Comparison of ENCODE assay signal across 8 mouse cellular contexts in genomic region chr2:119350555-119351486, GRCm38 (mm10). TPM values are rescaled to one million over a fixed set of nuclear protein-coding genes. Genes with fewer than 3 reads are reported as not detected.
DNase-seq lines count a peak whose midpoint lies in the region; ATAC-seq and TF ChIP-seq lines count a peak whose summit lies in the region.

Chac1 (plus strand) TSS chr2:119351229.

- no peak for TF ChIP-seq RAD21 in CH12.LX (IDR thresholded peaks at IDR 0.05; ENCODE audit: low read depth, low read length)

- peaks cover 33 to 37% of the 10 kb centered on the region in 2 experiments for H3K36me3 ChIP-seq in CH12.LX (replicated peaks in 1 of 2; ENCODE audit: control insufficient read depth in 1 of 2, insufficient read depth in 1 of 2, low read length in 1 of 2)
- no peaks in the 10 kb centered on the region for H3K36me3 ChIP-seq in heart, embryonic 15.5 days
- no peaks in the 10 kb centered on the region for H3K36me3 ChIP-seq in liver, embryonic 14.5 days (replicated peaks; ENCODE audit: control insufficient read depth, insufficient read depth, low read depth)
- H3K36me3 ChIP-seq in neural tube, embryonic 12.5 days: no peaks in the 10 kb centered on the region

- H3K79me2 ChIP-seq in CH12.LX (replicated peaks; ENCODE audit: control insufficient read depth, extremely low read depth, insufficient read depth, poor library complexity, severe bottlenecking): peaks cover 29% of the 10 kb centered on the region

- H3K27ac ChIP-seq in CH12.LX (ENCODE audit: insufficient read depth, low read depth): peak within 1 kb of the TSS; percentile 88
- no peak within 1 kb of the TSS for H3K27ac ChIP-seq in heart, embryonic 15.5 days
- H3K27ac ChIP-seq in liver, embryonic 14.5 days: no peak within 1 kb of the TSS
- no peak within 1 kb of the TSS for H3K27ac ChIP-seq in neural tube, embryonic 12.5 days

- in situ Hi-C loops in CH12.LX (cut with MboI; ENCODE audit: low pct_ligation_motif_present, low pct_unique_long_range_greater_than_20kb, low sequenced_read_pairs): loop anchor here (5.0 kb wide), 1 partner anchor 36 kb away; no protein-coding TSS in a partner anchor

- peak within 1 kb of the TSS; percentile 98 for H3K9ac ChIP-seq in CH12.LX (ENCODE audit: insufficient read depth, low read depth)
- 0 out of 2 replicates have a peak within 1 kb of the TSS, but pooled peaks have one; percentile 26 for H3K9ac ChIP-seq in heart, embryonic 15.5 days
- H3K9ac ChIP-seq in liver, embryonic 14.5 days (replicated peaks): peak within 1 kb of the TSS; percentile 67
- H3K9ac ChIP-seq in neural tube, embryonic 12.5 days: peak within 1 kb of the TSS; percentile 62

- no peaks in the 10 kb centered on the region for H3K27me3 ChIP-seq in CH12.LX (replicated peaks)
- H3K27me3 ChIP-seq in heart, embryonic 15.5 days: peaks cover 26% of the 10 kb centered on the region
- peaks cover 12% of the 10 kb centered on the region for H3K27me3 ChIP-seq in liver, embryonic 14.5 days (ENCODE audit: control insufficient read depth, insufficient read depth, low read length)
- peaks cover 22% of the 10 kb centered on the region for H3K27me3 ChIP-seq in neural tube, embryonic 12.5 days (replicated peaks)

- no peak for TF ChIP-seq EP300 in CH12.LX (IDR thresholded peaks at IDR 0.05; ENCODE audit: low read length)
- TF ChIP-seq EP300 in liver, embryonic 14.5 days (IDR thresholded peaks at IDR 0.05; ENCODE audit: low read depth): peak; percentile 61

- TF ChIP-seq CTCF in CH12.LX (conservative IDR thresholded peaks at IDR 0.05 in 1 of 2, IDR thresholded peaks at IDR 0.05 in 1 of 2; ENCODE audit: low read depth in 2 of 2, low read length in 2 of 2): no peak
- TF ChIP-seq CTCF in liver, embryonic 14.5 days (IDR thresholded peaks at IDR 0.05; ENCODE audit: low read depth): no peak

- peak; percentile 94 for TF ChIP-seq POLR2A in CH12.LX (IDR thresholded peaks at IDR 0.05; ENCODE audit: low read depth, low read length)

- peak; percentile 98 for DNase-seq in CH12.LX (ENCODE audit: extremely low read depth)
- peak; percentile 72 for DNase-seq in c-Kit-positive CD71-negative TER-119-negative erythroid progenitor cells, embryonic 14.5 days (ENCODE audit: low read depth)
- peak; percentile 90 for DNase-seq in fibroblast of lung, adult 2 months (ENCODE audit: low read depth)
- peak; percentile 88 to 95 for DNase-seq in kidney, postnatal 25 days
- peak; percentile 70 to 81 (median 78) for DNase-seq in liver, embryonic 14.5 days (ENCODE audit: low read depth in 3 of 3, low spot score in 3 of 3)
- DNase-seq in telencephalon, adult 2 months (ENCODE audit: low read depth, low spot score): peak; percentile 90

- peak within 1 kb of the TSS; percentile 80 for H3K4me2 ChIP-seq in CH12.LX (ENCODE audit: insufficient read depth, low read depth, poor library complexity, severe bottlenecking)
- H3K4me2 ChIP-seq in heart, embryonic 15.5 days: peak within 1 kb of the TSS; percentile 89
- H3K4me2 ChIP-seq in liver, embryonic 14.5 days (ENCODE audit: low read depth): peak within 1 kb of the TSS; percentile 75
- peak within 1 kb of the TSS; percentile 94 for H3K4me2 ChIP-seq in neural tube, embryonic 12.5 days (replicated peaks)

- peak; percentile 76 for ATAC-seq in heart, embryonic 15.5 days (replicated peaks; ENCODE audit: insufficient number of reproducible peaks, insufficient read depth, low FRiP score, low read depth)
- peak; percentile 97 for ATAC-seq in liver, embryonic 14.5 days (ENCODE audit: insufficient read depth)
- peak; percentile 96 for ATAC-seq in neural tube, embryonic 12.5 days (ENCODE audit: low FRiP score, low read depth)

- H3K4me3 ChIP-seq in CH12.LX (replicated peaks in 1 of 3; ENCODE audit: low read depth in 2 of 3, low read length in 2 of 3, poor library complexity in 1 of 3): peak within 1 kb of the TSS; percentile 79 to 98 (median 97)
- peak within 1 kb of the TSS; percentile 53 for H3K4me3 ChIP-seq in heart, embryonic 15.5 days
- H3K4me3 ChIP-seq in liver, embryonic 14.5 days (ENCODE audit: insufficient read depth in 1 of 2, low read depth in 2 of 2, low read length in 2 of 2): peak within 1 kb of the TSS; percentile 62 to 77
- peak within 1 kb of the TSS; percentile 51 for H3K4me3 ChIP-seq in neural tube, embryonic 12.5 days

- H3K4me1 ChIP-seq in CH12.LX (ENCODE audit: control insufficient read depth in 1 of 2, insufficient read depth in 2 of 2): peaks cover 29 to 48% of the 10 kb centered on the region in 2 experiments
- H3K4me1 ChIP-seq in heart, embryonic 15.5 days (replicated peaks): peaks cover 12% of the 10 kb centered on the region
- H3K4me1 ChIP-seq in liver, embryonic 14.5 days (replicated peaks; ENCODE audit: control insufficient read depth in 2 of 2, insufficient read depth in 2 of 2, low read length in 1 of 2): no peaks in the 10 kb centered on the region; a peak in 1 of 4 replicates
- peaks cover 12% of the 10 kb centered on the region for H3K4me1 ChIP-seq in neural tube, embryonic 12.5 days

- dilution Hi-C loops in CH12.LX (cut with MboI; ENCODE audit: extremely low pct_ligation_motif_present, extremely low pct_unique_long_range_greater_than_20kb, low sequenced_read_pairs): no loop called here

- 5% methylated on average over 58 of the region's 58 CpGs for WGBS in heart, embryonic 15.5 days
- 6% methylated on average over 58 of the region's 58 CpGs for WGBS in liver, embryonic 14.5 days (ENCODE audit: insufficient replicate concordance)
- WGBS in neural tube, embryonic 12.5 days: 5% methylated on average over 58 of the region's 58 CpGs

- no peaks in the 10 kb centered on the region for H3K9me3 ChIP-seq in CH12.LX (replicated peaks; ENCODE audit: low read length)
- no peaks in the 10 kb centered on the region for H3K9me3 ChIP-seq in heart, embryonic 15.5 days (replicated peaks)
- H3K9me3 ChIP-seq in liver, embryonic 14.5 days (ENCODE audit: control insufficient read depth, low read length): no peaks in the 10 kb centered on the region
- H3K9me3 ChIP-seq in neural tube, embryonic 12.5 days: no peaks in the 10 kb centered on the region

TF ChIP-seq in CH12.LX, 34 proteins besides CTCF, POLR2A, EP300 and RAD21 (continues in another document):
- no peak for TF ChIP-seq SMC3 (IDR thresholded peaks at IDR 0.05; ENCODE audit: low read depth, low read length)
- 0 out of 2 replicates have a peak, but pooled peaks have one; percentile 57 for TF ChIP-seq KAT2A (IDR thresholded peaks at IDR 0.05; ENCODE audit: insufficient replicate concordance, low read length)
- 0 out of 2 replicates have a peak, but pooled peaks have one; percentile 8 for TF ChIP-seq MAX (IDR thresholded peaks at IDR 0.05; ENCODE audit: low read length)
- peak; percentile 70; the same call in 1 of the 2 replicates for TF ChIP-seq SIN3A (IDR thresholded peaks at IDR 0.05; ENCODE audit: low read length)
- TF ChIP-seq ZMIZ1 (IDR thresholded peaks at IDR 0.05; ENCODE audit: low read depth, low read length): peak; percentile 99
- peak; percentile 96 for TF ChIP-seq BHLHE40 (IDR thresholded peaks at IDR 0.05; ENCODE audit: low read depth, low read length)
- TF ChIP-seq PAX5 (IDR thresholded peaks at IDR 0.05; ENCODE audit: low read length): no peak
- TF ChIP-seq E2F4 (IDR thresholded peaks at IDR 0.05; ENCODE audit: insufficient replicate concordance, low read depth, low read length): no peak
- peak; percentile 43; the same call in 1 of the 2 replicates for TF ChIP-seq TCF12 (IDR thresholded peaks at IDR 0.05; ENCODE audit: low read depth, low read length)
- 0 out of 2 replicates have a peak, but pooled peaks have one; percentile 16 for TF ChIP-seq NRF1 (IDR thresholded peaks at IDR 0.05; ENCODE audit: low read depth, low read length)
- TF ChIP-seq ZKSCAN1 (IDR thresholded peaks at IDR 0.05; ENCODE audit: borderline replicate concordance, low read depth, low read length): no peak
- TF ChIP-seq NELFE (IDR thresholded peaks at IDR 0.05; ENCODE audit: low read depth, low read length): peak; percentile 99
- no peak for TF ChIP-seq ZC3H11A (IDR thresholded peaks at IDR 0.05; ENCODE audit: low read depth, low read length)
- no peak for TF ChIP-seq ZNF384 (IDR thresholded peaks at IDR 0.05; ENCODE audit: low read depth, low read length)
- peak; percentile 77 for TF ChIP-seq HCFC1 (IDR thresholded peaks at IDR 0.05; ENCODE audit: low read depth, low read length)
- peak; percentile 67; the same call in 1 of the 2 replicates for TF ChIP-seq MYC (IDR thresholded peaks at IDR 0.05; ENCODE audit: low read depth, low read length)
- 0 out of 2 replicates have a peak, but pooled peaks have one; percentile 21 for TF ChIP-seq RCOR1 (conservative IDR thresholded peaks at IDR 0.05; ENCODE audit: low read depth, low read length)
- peak; percentile 69 for TF ChIP-seq ELF1 (IDR thresholded peaks at IDR 0.05; ENCODE audit: low read depth, low read length)
- TF ChIP-seq TBP (conservative IDR thresholded peaks at IDR 0.05; ENCODE audit: low read depth, low read length): peak; percentile 97
- TF ChIP-seq USF1 (IDR thresholded peaks at IDR 0.05; ENCODE audit: low read depth, low read length): peak; percentile 64
- no peak for TF ChIP-seq CHD1 (IDR thresholded peaks at IDR 0.05; ENCODE audit: low read depth, low read length)
- no peak for TF ChIP-seq MEF2A (IDR thresholded peaks at IDR 0.05; ENCODE audit: borderline replicate concordance, low read depth, low read length)
- no peak for TF ChIP-seq JUN (IDR thresholded peaks at IDR 0.05; ENCODE audit: insufficient read depth, low read depth, low read length)
- TF ChIP-seq MAFK (IDR thresholded peaks at IDR 0.05; ENCODE audit: insufficient replicate concordance, low read length): no peak
- TF ChIP-seq MAZ (IDR thresholded peaks at IDR 0.05; ENCODE audit: low read depth, low read length): no peak
- TF ChIP-seq POLR2AphosphoS2 (IDR thresholded peaks at IDR 0.05; ENCODE audit: low read depth, low read length): 0 out of 2 replicates have a peak, but pooled peaks have one; percentile 33
- peak; percentile 61; the same call in 1 of the 2 replicates for TF ChIP-seq CHD2 (IDR thresholded peaks at IDR 0.05; ENCODE audit: low read length)
- peak; percentile 41; the same call in 1 of the 2 replicates for TF ChIP-seq MXI1 (IDR thresholded peaks at IDR 0.05; ENCODE audit: low read depth, low read length)
- TF ChIP-seq USF2 (conservative IDR thresholded peaks at IDR 0.05; ENCODE audit: low read depth, low read length): no peak

RNA-seq across cellular contexts. Expression of gene Chac1, which starts in this region (rescaled TPM):
- total RNA-seq in CH12.LX (2012; rRNA removed) (47.5 and 95.6 TPM in 2 replicates), CH12.LX (2014; rRNA removed) (47.2 and 49.2 TPM in 2 replicates)
- polyA plus RNA-seq in CH12.LX (2012; ENCODE audit: insufficient read length, low read depth): 33.3 and 33.4 TPM in 2 replicates
- polyA plus RNA-seq in heart, embryonic 15.5 days (2015; fragmentation: Nextera tagmentation; extraction: Ambion mirVana): 0.63 and 0.76 TPM in 2 replicates
- polyA plus RNA-seq in liver, embryonic 14.5 days (2012; rRNA removed): 0.56 and 1.2 TPM in 2 replicates
- polyA plus RNA-seq in liver, embryonic 14.5 days (2014; fragmentation: Nextera tagmentation; extraction: Ambion mirVana): 0.29 and 1.7 TPM in 2 replicates
- 2.4 and 2.7 TPM in 2 replicates for polyA plus RNA-seq in neural tube, embryonic 12.5 days (2016; fragmentation: Nextera tagmentation; extraction: Ambion mirVana)

Comparison
In these comparisons a context has a peak if more than half of its experiments do, and no peak if none do; other contexts are left out.
1. Peak in ATAC-seq, H3K4me3 ChIP-seq, H3K9ac ChIP-seq and H3K4me2 ChIP-seq in heart, embryonic 15.5 days; RNA of the gene not detected or under 1 TPM.
2. H3K9ac ChIP-seq: peak in every context shown above with its lines; median percentile 98 in CH12.LX; 67 in liver, embryonic 14.5 days; 62 in neural tube, embryonic 12.5 days; 26 in heart, embryonic 15.5 days.